Mouse (Mus musculus) embryonic facial prominence, embryonic 10.5 days (tissue): Measurements from ENCODE around the gene Cst9. TPM values are rescaled to one million over a fixed set of nuclear protein-coding genes. Genes with fewer than 3 reads are reported as not detected.

Experiments
- DNase-seq: peaks from one replicate; pipeline ENCODE4 v3.0.0-alpha.2; 2017; ENCODE audit warnings: low spot score
- H3K27ac ChIP-seq: fragments of 300-500 bp; sonication (generic); replicated peaks from 2 replicates; pipeline ENCODE4 v1.5.1; 2016; ENCODE audit warnings: mild to moderate bottlenecking
- H3K27me3 ChIP-seq: fragments of 300-500 bp; sonication (generic); replicated peaks from 2 replicates; pipeline ENCODE4 v1.6.1; 2016; ENCODE audit warnings: low read depth, mild to moderate bottlenecking; ENCODE audit not compliant: poor library complexity, severe bottlenecking
- H3K36me3 ChIP-seq: fragments of 300-500 bp; sonication (generic); replicated peaks from 2 replicates; pipeline ENCODE4 v1.6.1; 2016; ENCODE audit warnings: mild to moderate bottlenecking, moderate library complexity
- H3K4me1 ChIP-seq: fragments of 300-500 bp; sonication (generic); 2 replicates; pipeline ENCODE4 v1.6.1; 2016
- H3K4me3 ChIP-seq: fragments of 300-500 bp; sonication (generic); 2 replicates; pipeline ENCODE4 v1.5.1; 2016; ENCODE audit warnings: mild to moderate bottlenecking, moderate library complexity
- H3K9me3 ChIP-seq: fragments of 300-500 bp; sonication (generic); 2 replicates; pipeline ENCODE4 v1.6.1; 2016; ENCODE audit warnings: mild to moderate bottlenecking
- polyA plus RNA-seq: library from polyadenylated mRNA; unstranded; fragments of >200 nt; fragmentation: Nextera tagmentation; extraction: Ambion mirVana; gene quantifications from 2 replicates; pipeline ENCODE4 v1.2.1, GENCODE M21; 2016

Gene Cst9
- polyA plus RNA-seq, 1 experiment from 2014 or later, result not detected

- Histone ChIP-seq H3K4me1 (0 out of 2 replicates have a peak, but pooled peaks cover under 1% of the 10 kb centered on the region), H3K27ac (no peak overlapping the region), H3K4me3 (no peak overlapping the region), H3K27me3 (no peaks in the 10 kb centered on the region), H3K9me3 (no peaks in the 10 kb centered on the region), H3K36me3 (no peaks in the 10 kb centered on the region)
- DNase-seq, result no peak
These were observed 49.8 kb downstream of the Cst9 start for GRCm38 (mm10) chr2:148884738-148885137.

Other genes with a start within 250 kb of the Cst9 start
- gene Nxt1, start 162.5 kb upstream of the Cst9 start, polyA plus RNA-seq, result 142 and 154 TPM in 2 replicates
- gene Gzf1, start 154.1 kb upstream of the Cst9 start, polyA plus RNA-seq, result 25.6 and 28.1 TPM in 2 replicates
- gene Napb, start 102.7 kb upstream of the Cst9 start, polyA plus RNA-seq, result 5.7 and 6.0 TPM in 2 replicates
- not detected in 2 replicates for gene Cstl1, start 84.8 kb upstream of the Cst9 start, polyA plus RNA-seq
- not detected in 2 replicates for gene Cst11, start 63.6 kb upstream of the Cst9 start, polyA plus RNA-seq
- gene 8030411F24Rik, start 53.1 kb upstream of the Cst9 start, polyA plus RNA-seq, result not detected in 2 replicates
- gene Cst12, start 45.8 kb upstream of the Cst9 start, polyA plus RNA-seq, result not detected in 2 replicates
- gene Cst8, start 36.4 kb upstream of the Cst9 start, polyA plus RNA-seq, result not detected in 2 replicates
- gene Cst13, start 15.1 kb upstream of the Cst9 start, polyA plus RNA-seq, result not detected in 2 replicates
- gene 9230104L09Rik, start 29.9 kb downstream of the Cst9 start, polyA plus RNA-seq, result not detected in 2 replicates
- gene Cst3, start 40.5 kb downstream of the Cst9 start, polyA plus RNA-seq, result 261 and 265 TPM in 2 replicates
- gene Gm1330, start 168.1 kb downstream of the Cst9 start, polyA plus RNA-seq, result not detected in 2 replicates
- not detected in 2 replicates for gene Gm10750, start 182.1 kb downstream of the Cst9 start, polyA plus RNA-seq